8 mouse cellular contexts compared by ENCODE assay signal in the genomic region with DNA sequence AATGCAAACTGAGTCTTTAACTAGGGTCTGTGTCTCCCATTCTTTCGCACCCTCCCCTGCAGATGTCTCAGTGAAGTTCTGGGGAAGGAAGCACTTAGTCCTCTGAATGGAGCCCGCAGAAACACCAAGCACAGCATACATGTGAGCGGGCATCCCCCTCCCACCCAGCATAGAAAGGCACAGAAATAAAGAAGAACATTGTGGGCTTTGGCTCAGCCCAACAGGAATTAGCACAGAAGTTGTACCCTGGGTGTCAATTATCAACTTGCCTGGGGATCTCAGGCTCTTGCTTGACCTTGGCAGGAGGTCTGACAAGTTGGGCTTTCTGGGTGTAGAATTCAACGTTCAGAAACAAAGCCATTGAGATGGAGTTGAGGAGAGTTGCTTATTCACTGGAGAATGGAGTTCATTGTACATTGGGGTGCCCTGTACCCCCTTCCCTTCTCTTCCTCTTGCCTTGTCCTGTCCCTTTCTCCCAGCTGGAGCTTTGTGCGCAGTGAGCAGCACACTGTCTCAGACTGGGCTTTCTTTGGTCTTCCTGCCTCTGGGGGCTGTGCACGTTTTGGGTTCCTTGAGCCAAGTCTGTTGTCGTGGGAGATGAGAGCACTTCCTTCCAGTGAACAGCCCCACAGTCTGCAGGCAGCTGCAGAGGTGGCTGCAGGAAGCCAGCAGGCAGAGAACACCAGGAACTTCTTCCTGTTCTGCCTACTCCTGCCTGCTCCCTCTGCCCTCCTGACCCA.
DNase-seq lines count a peak whose midpoint lies in the region; ATAC-seq and TF ChIP-seq lines count a peak whose summit lies in the region.

No protein-coding gene starts in this region.

- DNase-seq in lung, adult 2 months, result no peak
- DNase-seq in frontal cortex, postnatal 10 days (ENCODE audit: low spot score in 2 of 2), result peak; percentile 57 to 74
- no peak for DNase-seq in limb, embryonic 10.5 days (ENCODE audit: low spot score)
- DNase-seq in right cerebral cortex, adult 18-20 months, result peak; percentile 77
- no peak for DNase-seq in spleen, postnatal 4 days (ENCODE audit: low spot score in 2 of 2)
- no peak for DNase-seq in urinary bladder, postnatal 4 days (ENCODE audit: low spot score in 2 of 2)

- no peaks in the 10 kb centered on the region for H3K9me3 ChIP-seq in lung, embryonic 15.5 days
- no peaks in the 10 kb centered on the region for H3K9me3 ChIP-seq in intestine, embryonic 15.5 days
- H3K9me3 ChIP-seq in limb, embryonic 10.5 days (replicated peaks), result no peaks in the 10 kb centered on the region

- H3K4me3 ChIP-seq in lung, embryonic 15.5 days, result no peak overlapping the region
- no peak overlapping the region for H3K4me3 ChIP-seq in lung, adult 2 months (replicated peaks; ENCODE audit: extremely low read depth, low read depth, low read length)
- no peak overlapping the region for H3K4me3 ChIP-seq in intestine, embryonic 15.5 days (replicated peaks)
- no peak overlapping the region for H3K4me3 ChIP-seq in limb, embryonic 10.5 days

- peak; percentile 75 for ATAC-seq in lung, embryonic 15.5 days (ENCODE audit: borderline replicate concordance, extremely low read depth, low FRiP score, low TSS enrichment)
- ATAC-seq in intestine, embryonic 15.5 days, result 0 out of 2 replicates have a peak, but pooled peaks have one; percentile 15

- WGBS in lung, embryonic 15.5 days, result 41% methylated on average over 7 of the region's 7 CpGs
- WGBS in lung, adult 2 months, result 39% methylated on average over 7 of the region's 7 CpGs
- WGBS in intestine, embryonic 15.5 days, result 53% methylated on average over 7 of the region's 7 CpGs
- 69% methylated on average over 7 of the region's 7 CpGs for WGBS in limb, embryonic 10.5 days

- no peak overlapping the region for H3K9ac ChIP-seq in lung, embryonic 15.5 days
- H3K9ac ChIP-seq in intestine, embryonic 15.5 days, result no peak overlapping the region

- H3K4me1 ChIP-seq in lung, embryonic 15.5 days, result peaks cover 6% of the 10 kb centered on the region
- peaks cover 4% of the 10 kb centered on the region; the same call in 1 of the 2 replicates for H3K4me1 ChIP-seq in lung, adult 2 months (ENCODE audit: control insufficient read depth, insufficient read depth, low read length)
- H3K4me1 ChIP-seq in intestine, embryonic 15.5 days (replicated peaks), result no peaks in the 10 kb centered on the region
- peaks cover 12% of the 10 kb centered on the region for H3K4me1 ChIP-seq in limb, embryonic 10.5 days

- no peaks in the 10 kb centered on the region for H3K36me3 ChIP-seq in lung, embryonic 15.5 days
- H3K36me3 ChIP-seq in intestine, embryonic 15.5 days, result no peaks in the 10 kb centered on the region
- H3K36me3 ChIP-seq in limb, embryonic 10.5 days, result no peaks in the 10 kb centered on the region

- TF ChIP-seq POLR2A in lung, adult 2 months (IDR thresholded peaks at IDR 0.05; ENCODE audit: borderline replicate concordance, extremely low read depth, low read depth, low read length), result no peak

- H3K27me3 ChIP-seq in lung, embryonic 15.5 days, result no peaks in the 10 kb centered on the region
- H3K27me3 ChIP-seq in intestine, embryonic 15.5 days (replicated peaks), result no peaks in the 10 kb centered on the region
- no peaks in the 10 kb centered on the region for H3K27me3 ChIP-seq in limb, embryonic 10.5 days (ENCODE audit: low read depth, poor library complexity, severe bottlenecking)

- no peak for TF ChIP-seq CTCF in lung, adult 2 months (IDR thresholded peaks at IDR 0.05; ENCODE audit: insufficient read depth, low read length)

- H3K27ac ChIP-seq in lung, embryonic 15.5 days, result peak overlapping the region; percentile 50; the same call in 1 of the 2 replicates
- no peak overlapping the region for H3K27ac ChIP-seq in intestine, embryonic 15.5 days
- peak overlapping the region; percentile 51; the same call in 1 of the 2 replicates for H3K27ac ChIP-seq in limb, embryonic 10.5 days

- H3K4me2 ChIP-seq in lung, embryonic 15.5 days, result no peak overlapping the region
- H3K4me2 ChIP-seq in intestine, embryonic 15.5 days (replicated peaks), result no peak overlapping the region

Comparison
In these comparisons a context has a peak if more than half of its experiments do, and no peak if none do; other contexts are left out.
1. DNase-seq: peak in frontal cortex, postnatal 10 days (2 of 2) and right cerebral cortex, adult 18-20 months (single experiment); none in lung, adult 2 months (single experiment), limb, embryonic 10.5 days (single experiment), spleen, postnatal 4 days (0 of 2) and urinary bladder, postnatal 4 days (0 of 2).